In the genomic region with DNA sequence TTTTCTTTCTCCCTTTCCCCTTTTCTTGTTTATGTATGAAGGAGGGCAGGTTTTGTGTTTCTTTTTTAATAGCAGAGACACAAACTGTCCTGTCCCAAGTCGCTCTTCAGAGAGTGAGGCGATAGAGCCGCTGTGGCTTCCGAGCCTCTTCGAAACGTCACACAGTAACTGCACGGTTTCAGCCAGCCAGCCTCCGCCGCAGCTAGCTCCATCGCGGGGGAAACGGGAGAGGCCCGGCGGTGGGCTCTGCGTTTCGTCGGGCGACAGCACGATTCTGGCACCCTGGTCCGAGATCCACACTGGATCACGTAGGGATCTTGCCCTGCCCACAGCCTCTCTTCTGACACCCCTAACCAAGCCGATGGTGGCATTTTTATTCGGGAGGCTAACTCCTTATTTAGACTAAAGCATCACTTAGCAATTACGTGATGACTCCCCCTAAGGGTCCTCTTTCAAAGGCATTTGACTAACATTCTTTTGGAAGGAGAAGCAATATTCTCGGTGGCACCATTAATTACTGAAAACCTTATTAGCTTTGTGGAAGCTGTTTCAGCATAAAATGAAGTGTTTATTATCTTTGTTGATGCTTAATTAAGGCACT, we compare ENCODE assay signal across 8 mouse cellular contexts. TPM values are rescaled to one million over a fixed set of nuclear protein-coding genes. Genes with fewer than 3 reads are reported as not detected.
A peak's percentile ranks its signal among the peaks of the same experiment; 100 is the strongest.
DNase-seq lines count a peak whose midpoint lies in the region; ATAC-seq and TF ChIP-seq lines count a peak whose summit lies in the region.

No protein-coding gene starts in this region.

- DNase-seq in CH12.LX (ENCODE audit: extremely low read depth), result peak; percentile 42
- peak; percentile 55 to 68 for DNase-seq in adrenal gland, postnatal 36 days
- peak; percentile 39 for DNase-seq in layer of hippocampus, adult 9-11 months
- peak; percentile 69 for DNase-seq in thymus, postnatal 14 days

- H3K4me1 ChIP-seq in CH12.LX (ENCODE audit: control insufficient read depth in 1 of 2, insufficient read depth in 2 of 2), result peaks cover 0 to 11% of the 10 kb centered on the region in 2 experiments; a peak in 2 of 4 replicates
- H3K4me1 ChIP-seq in embryonic fibroblast, embryonic 13.5 days (ENCODE audit: control insufficient read depth, insufficient read depth, low read length), result peaks cover 6% of the 10 kb centered on the region; the same call in 1 of the 2 replicates
- H3K4me1 ChIP-seq in heart, embryonic 16.5 days (ENCODE audit: control insufficient read depth, insufficient read depth, low read length), result peaks cover 8% of the 10 kb centered on the region
- H3K4me1 ChIP-seq in lung, embryonic 15.5 days, result peaks cover 11% of the 10 kb centered on the region
- peaks cover 9% of the 10 kb centered on the region for H3K4me1 ChIP-seq in neural tube, embryonic 15.5 days

- TF ChIP-seq RAD21 in CH12.LX (IDR thresholded peaks at IDR 0.05; ENCODE audit: low read depth, low read length), result no peak

- dilution Hi-C loops in CH12.LX (cut with MboI; ENCODE audit: extremely low pct_ligation_motif_present, extremely low pct_unique_long_range_greater_than_20kb, low sequenced_read_pairs), result no loop called here

- peaks cover 3% of the 10 kb centered on the region for H3K27me3 ChIP-seq in CH12.LX (replicated peaks)
- H3K27me3 ChIP-seq in heart, embryonic 16.5 days (ENCODE audit: control insufficient read depth, insufficient read depth, low read length), result no peaks in the 10 kb centered on the region
- no peaks in the 10 kb centered on the region for H3K27me3 ChIP-seq in lung, embryonic 15.5 days
- no peaks in the 10 kb centered on the region for H3K27me3 ChIP-seq in neural tube, embryonic 15.5 days (replicated peaks)

- peak overlapping the region; percentile 84 for H3K9ac ChIP-seq in CH12.LX (ENCODE audit: insufficient read depth, low read depth)
- H3K9ac ChIP-seq in heart, embryonic 16.5 days (ENCODE audit: low read length), result peak overlapping the region; percentile 74
- H3K9ac ChIP-seq in lung, embryonic 15.5 days, result peak overlapping the region; percentile 76
- H3K9ac ChIP-seq in neural tube, embryonic 15.5 days (replicated peaks), result peak overlapping the region; percentile 60

- peak overlapping the region; percentile 55; the same call in 1 of the 2 replicates for H3K27ac ChIP-seq in CH12.LX (ENCODE audit: insufficient read depth, low read depth)
- H3K27ac ChIP-seq in embryonic fibroblast, embryonic 13.5 days (ENCODE audit: insufficient read depth, low read length), result peak overlapping the region; percentile 61
- H3K27ac ChIP-seq in heart, embryonic 16.5 days (ENCODE audit: low read length), result peak overlapping the region; percentile 82
- H3K27ac ChIP-seq in lung, embryonic 15.5 days, result peak overlapping the region; percentile 84
- H3K27ac ChIP-seq in neural tube, embryonic 15.5 days (replicated peaks), result peak overlapping the region; percentile 83

- no peaks in the 10 kb centered on the region for H3K9me3 ChIP-seq in CH12.LX (replicated peaks; ENCODE audit: low read length)
- H3K9me3 ChIP-seq in heart, embryonic 16.5 days (replicated peaks; ENCODE audit: control insufficient read depth, low read length), result no peaks in the 10 kb centered on the region
- no peaks in the 10 kb centered on the region for H3K9me3 ChIP-seq in lung, embryonic 15.5 days
- no peaks in the 10 kb centered on the region for H3K9me3 ChIP-seq in neural tube, embryonic 15.5 days (replicated peaks)

- no peak for TF ChIP-seq POLR2A in CH12.LX (IDR thresholded peaks at IDR 0.05; ENCODE audit: low read depth, low read length)
- TF ChIP-seq POLR2A in embryonic fibroblast, embryonic 13.5 days (IDR thresholded peaks at IDR 0.05; ENCODE audit: low read depth, low read length), result peak; percentile 55; the same call in 1 of the 2 replicates

- in situ Hi-C loops in CH12.LX (cut with MboI; ENCODE audit: low pct_ligation_motif_present, low pct_unique_long_range_greater_than_20kb, low sequenced_read_pairs), result no loop called here

- peak overlapping the region; percentile 67 to 74 (median 70) for H3K4me3 ChIP-seq in CH12.LX (replicated peaks in 1 of 3; ENCODE audit: low read depth in 2 of 3, low read length in 2 of 3, poor library complexity in 1 of 3)
- H3K4me3 ChIP-seq in embryonic fibroblast, embryonic 13.5 days (ENCODE audit: insufficient read depth, low read length), result peak overlapping the region; percentile 76
- peak overlapping the region; percentile 57 for H3K4me3 ChIP-seq in heart, embryonic 16.5 days (ENCODE audit: low read length)
- peak overlapping the region; percentile 67 for H3K4me3 ChIP-seq in lung, embryonic 15.5 days
- H3K4me3 ChIP-seq in neural tube, embryonic 15.5 days (replicated peaks), result peak overlapping the region; percentile 62

- peak overlapping the region; percentile 94 for H3K4me2 ChIP-seq in CH12.LX (ENCODE audit: insufficient read depth, low read depth, poor library complexity, severe bottlenecking)
- peak overlapping the region; percentile 71 for H3K4me2 ChIP-seq in heart, embryonic 16.5 days (ENCODE audit: low read depth, low read length)
- peak overlapping the region; percentile 81 for H3K4me2 ChIP-seq in lung, embryonic 15.5 days
- peak overlapping the region; percentile 68 for H3K4me2 ChIP-seq in neural tube, embryonic 15.5 days

- under 1% methylated on average over 25 of the region's 25 CpGs for WGBS in heart, embryonic 16.5 days
- WGBS in lung, embryonic 15.5 days, result under 1% methylated on average over 25 of the region's 25 CpGs
- whole genome bisulfite sequencing in neural tube, embryonic 15.5 days, result under 1% methylated on average over 25 of the region's 25 CpGs

- peaks cover 7 to 23% of the 10 kb centered on the region in 2 experiments for H3K36me3 ChIP-seq in CH12.LX (replicated peaks in 1 of 2; ENCODE audit: control insufficient read depth in 1 of 2, insufficient read depth in 1 of 2, low read length in 1 of 2)
- peaks cover 5% of the 10 kb centered on the region for H3K36me3 ChIP-seq in heart, embryonic 16.5 days (ENCODE audit: control insufficient read depth, insufficient read depth)
- H3K36me3 ChIP-seq in lung, embryonic 15.5 days, result peaks cover 9% of the 10 kb centered on the region; the same call in 1 of the 2 replicates
- peaks cover 7% of the 10 kb centered on the region for H3K36me3 ChIP-seq in neural tube, embryonic 15.5 days

- 0 out of 2 replicates have a peak, but pooled peaks cover 2% of the 10 kb centered on the region for H3K79me2 ChIP-seq in CH12.LX (replicated peaks; ENCODE audit: control insufficient read depth, extremely low read depth, insufficient read depth, poor library complexity, severe bottlenecking)

- no peak for TF ChIP-seq CTCF in CH12.LX (conservative IDR thresholded peaks at IDR 0.05 in 1 of 2, IDR thresholded peaks at IDR 0.05 in 1 of 2; ENCODE audit: low read depth in 2 of 2, low read length in 2 of 2)
- no peak for TF ChIP-seq CTCF in embryonic fibroblast, embryonic 13.5 days (IDR thresholded peaks at IDR 0.05; ENCODE audit: borderline replicate concordance, insufficient read depth, low read length)

- ATAC-seq in heart, embryonic 16.5 days (replicated peaks; ENCODE audit: extremely low read depth, insufficient read depth, low FRiP score), result peak; percentile 34
- ATAC-seq in lung, embryonic 15.5 days (ENCODE audit: borderline replicate concordance, extremely low read depth, low FRiP score, low TSS enrichment), result peak; percentile 50; the same call in 1 of the 2 replicates
- ATAC-seq in neural tube, embryonic 15.5 days (ENCODE audit: low FRiP score), result peak; percentile 75

- no peak for TF ChIP-seq EP300 in CH12.LX (IDR thresholded peaks at IDR 0.05; ENCODE audit: low read length)

TF ChIP-seq in CH12.LX, 34 proteins besides CTCF, POLR2A, EP300 and RAD21:
- TF ChIP-seq MXI1 (IDR thresholded peaks at IDR 0.05; ENCODE audit: low read depth, low read length), result no peak; the same call in 1 of the 2 replicates
- peak; percentile 82 for TF ChIP-seq SIN3A (IDR thresholded peaks at IDR 0.05; ENCODE audit: low read length)
- TF ChIP-seq USF1 (IDR thresholded peaks at IDR 0.05; ENCODE audit: low read depth, low read length), result no peak
- TF ChIP-seq MAX (IDR thresholded peaks at IDR 0.05; ENCODE audit: low read length), result no peak
- TF ChIP-seq JUN (IDR thresholded peaks at IDR 0.05; ENCODE audit: insufficient read depth, low read depth, low read length), result no peak
- no peak for TF ChIP-seq SMC3 (IDR thresholded peaks at IDR 0.05; ENCODE audit: low read depth, low read length)
- TF ChIP-seq UBTF (IDR thresholded peaks at IDR 0.05; ENCODE audit: low read depth, low read length), result peak; percentile 97; the same call in 1 of the 2 replicates

RNA-seq across cellular contexts. Expression of a gene that starts 0.6 kb away (rescaled TPM):
- total RNA-seq in CH12.LX (2012; rRNA removed), result 34.9 and 41.3 TPM in 2 replicates
- 49.2 and 53.0 TPM in 2 replicates for total RNA-seq in CH12.LX (2014; rRNA removed)
- 43.2 and 49.7 TPM in 2 replicates for polyA plus RNA-seq in CH12.LX (2012; ENCODE audit: insufficient read length, low read depth)
- total RNA-seq in adrenal gland, postnatal 36 days (2021), result 10 to 100 TPM; 36.7 to 41.9 TPM
- 72.6 and 83.5 TPM in 2 replicates for polyA plus RNA-seq in embryonic fibroblast, embryonic 13.5 days (2011; ENCODE audit: insufficient read length, low read depth, missing spikeins)
- polyA plus RNA-seq in heart, embryonic 16.5 days (2015; fragmentation: Nextera tagmentation; extraction: Ambion mirVana), result 44.7 and 50.3 TPM in 2 replicates
- 48.3 and 52.3 TPM in 2 replicates for polyA plus RNA-seq in lung, embryonic 15.5 days (2015; fragmentation: Nextera tagmentation; extraction: Ambion mirVana)
- 16.0 and 20.7 TPM in 2 replicates for polyA plus RNA-seq in neural tube, embryonic 15.5 days (2015; fragmentation: Nextera tagmentation; extraction: Ambion mirVana)

RNA-seq across cellular contexts. Expression of a gene that starts 59.6 kb away (rescaled TPM):
- total RNA-seq in CH12.LX (2012; rRNA removed) (45.2 and 56.7 TPM in 2 replicates), CH12.LX (2014; rRNA removed) (76.9 and 79.9 TPM in 2 replicates)
- polyA plus RNA-seq in CH12.LX (2012; ENCODE audit: insufficient read length, low read depth), result 110 and 152 TPM in 2 replicates
- 10 to 100 TPM; 36.8 to 44.8 TPM for total RNA-seq in adrenal gland, postnatal 36 days (2021)
- 70.3 and 71.4 TPM in 2 replicates for polyA plus RNA-seq in embryonic fibroblast, embryonic 13.5 days (2011; ENCODE audit: insufficient read length, low read depth, missing spikeins)
- polyA plus RNA-seq in heart, embryonic 16.5 days (2015; fragmentation: Nextera tagmentation; extraction: Ambion mirVana), result 39.8 and 40.8 TPM in 2 replicates
- 59.0 and 61.1 TPM in 2 replicates for polyA plus RNA-seq in lung, embryonic 15.5 days (2015; fragmentation: Nextera tagmentation; extraction: Ambion mirVana)
- polyA plus RNA-seq in neural tube, embryonic 15.5 days (2015; fragmentation: Nextera tagmentation; extraction: Ambion mirVana), result 55.9 and 58.2 TPM in 2 replicates

RNA-seq across cellular contexts. Expression of a gene that starts 59.8 kb away (rescaled TPM):
- total RNA-seq in CH12.LX (2012; rRNA removed) (11.9 and 14.3 TPM in 2 replicates), CH12.LX (2014; rRNA removed) (9.7 and 9.8 TPM in 2 replicates)
- 12.6 and 13.4 TPM in 2 replicates for polyA plus RNA-seq in CH12.LX (2012; ENCODE audit: insufficient read length, low read depth)
- total RNA-seq in adrenal gland, postnatal 36 days (2021), result 1 to 10 TPM; 8.8 to 9.3 TPM
- 6.4 and 8.2 TPM in 2 replicates for polyA plus RNA-seq in embryonic fibroblast, embryonic 13.5 days (2011; ENCODE audit: insufficient read length, low read depth, missing spikeins)
- 13.6 and 14.3 TPM in 2 replicates for polyA plus RNA-seq in heart, embryonic 16.5 days (2015; fragmentation: Nextera tagmentation; extraction: Ambion mirVana)
- polyA plus RNA-seq in lung, embryonic 15.5 days (2015; fragmentation: Nextera tagmentation; extraction: Ambion mirVana), result 14.8 and 16.1 TPM in 2 replicates
- polyA plus RNA-seq in neural tube, embryonic 15.5 days (2015; fragmentation: Nextera tagmentation; extraction: Ambion mirVana), result 6.6 and 7.7 TPM in 2 replicates

Comparison
In these comparisons a context has a peak if more than half of its experiments do, and no peak if none do; other contexts are left out.
1. Peak in every context shown above with its lines: DNase-seq, ATAC-seq, H3K4me3 ChIP-seq and H3K27ac ChIP-seq.